Mouse (Mus musculus): ENCODE measurements around the gene Ifi27.

DNA sequence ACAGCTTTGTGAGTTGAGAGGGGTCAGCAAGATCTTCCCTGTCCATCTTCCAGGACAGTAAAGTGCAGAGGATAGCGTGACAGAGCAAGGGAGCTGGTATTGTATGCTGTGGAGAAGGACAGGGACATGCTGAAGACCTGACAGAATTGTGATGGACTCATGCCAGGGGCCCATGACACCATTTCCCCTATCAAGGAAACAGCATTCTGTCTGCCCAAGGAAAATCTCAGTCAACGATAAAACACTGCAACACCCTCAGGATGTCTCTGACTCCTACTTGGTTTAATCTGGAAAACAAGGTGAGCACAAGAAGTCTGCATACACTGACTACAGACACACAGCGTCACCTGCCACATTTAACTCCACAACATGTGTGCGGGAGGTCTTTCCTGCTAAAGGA is 26.3 kb upstream of the Ifi27 start, which contains the start of gene 9330161L09Rik:
- TF ChIP-seq CTCF (IDR thresholded peaks at IDR 0.05; ENCODE audit: extremely low read depth, insufficient read depth, insufficient read length, insufficient replicate concordance) (no peak), POLR2A (IDR thresholded peaks at IDR 0.05; ENCODE audit: low read depth, low read length) (no peak)

Data from spleen, adult 2 months (tissue).